ENCODE assay signal across 27 mouse cellular contexts in the genomic region with DNA sequence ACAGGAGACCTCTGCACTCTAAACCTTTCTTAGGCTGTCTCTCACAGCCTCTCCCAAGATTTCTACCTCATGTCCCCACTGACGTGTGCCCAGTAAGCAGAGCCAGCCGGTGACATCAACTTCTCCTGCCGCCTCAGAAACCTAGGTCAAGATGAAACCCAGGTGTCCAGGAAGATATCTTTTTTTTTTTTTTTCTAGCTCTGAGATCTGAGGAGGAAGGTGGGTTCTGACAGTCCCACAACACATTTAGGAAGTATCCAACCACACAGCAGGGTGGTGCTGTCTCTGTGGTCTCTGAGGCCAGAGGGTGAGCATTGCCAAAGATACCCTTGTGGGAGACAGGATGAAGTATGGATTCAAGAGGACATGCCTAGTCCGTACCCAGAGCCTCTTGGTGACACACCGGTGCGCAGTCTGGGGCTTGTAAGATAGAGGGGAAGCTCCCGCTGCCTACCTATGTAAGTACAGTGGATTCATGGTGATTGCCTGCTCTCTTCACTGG. TPM values are rescaled to one million over a fixed set of nuclear protein-coding genes. Genes with fewer than 3 reads are reported as not detected.
DNase-seq lines count a peak whose midpoint lies in the region; ATAC-seq and TF ChIP-seq lines count a peak whose summit lies in the region.
"Had no signal": no experiment of that assay in that cellular context is flagged by ENCODE, and none has a peak within 500 bp of the region (broad histone marks: within the 10 kb centered on the region; RNA-seq: fewer than 3 reads in every experiment).

No protein-coding gene starts in this region.

- TF ChIP-seq RAD21 in CH12.LX (IDR thresholded peaks at IDR 0.05; ENCODE audit: low read depth, low read length), result no peak

- no peaks in the 10 kb centered on the region for H3K36me3 ChIP-seq in heart, embryonic 12.5 days
- no peaks in the 10 kb centered on the region for H3K36me3 ChIP-seq in heart, embryonic 11.5 days (ENCODE audit: control insufficient read depth, insufficient read depth, low read length)
- no peaks in the 10 kb centered on the region for H3K36me3 ChIP-seq in CH12.LX (replicated peaks in 1 of 2; ENCODE audit: control insufficient read depth in 1 of 2, insufficient read depth in 1 of 2, low read length in 1 of 2)
- H3K36me3 ChIP-seq in midbrain, embryonic 10.5 days, result no peaks in the 10 kb centered on the region
- H3K36me3 ChIP-seq: embryonic facial prominence, embryonic 10.5 days; embryonic facial prominence, embryonic 13.5 days; forebrain, embryonic 12.5 days; forebrain, embryonic 15.5 days; hindbrain, embryonic 12.5 days; hindbrain, embryonic 15.5 days had no signal

- no peaks in the 10 kb centered on the region for H3K27me3 ChIP-seq in heart, embryonic 12.5 days (replicated peaks)
- peaks cover 7% of the 10 kb centered on the region for H3K27me3 ChIP-seq in heart, embryonic 11.5 days (ENCODE audit: control insufficient read depth, insufficient read depth, low read length)
- peaks cover 96% of the 10 kb centered on the region for H3K27me3 ChIP-seq in CH12.LX (replicated peaks)
- peaks cover 7% of the 10 kb centered on the region; the same call in 1 of the 2 replicates for H3K27me3 ChIP-seq in midbrain, embryonic 10.5 days (ENCODE audit: low read depth, poor library complexity, severe bottlenecking)
- H3K27me3 ChIP-seq: forebrain, embryonic 15.5 days; hindbrain, embryonic 12.5 days; hindbrain, embryonic 15.5 days; Patski had no signal

- no peak for DNase-seq in CH12.LX (ENCODE audit: extremely low read depth)
- no peak for DNase-seq in midbrain, embryonic 10.5 days (ENCODE audit: low spot score)
- no peak for DNase-seq in c-Kit-positive CD71-positive TER-119-positive erythroid progenitor cells, embryonic 14.5 days (ENCODE audit: low spot score)
- DNase-seq: adrenal gland, postnatal 10 days; adrenal gland, postnatal 36 days; cerebellum, adult 11 months; cerebellum, adult 2 months; cerebellum, adult 9-11 months; cerebellum, postnatal 25 days; embryo, embryonic 11 days; gastrocnemius, postnatal 36 days; heart, adult 11 months; kidney, adult 8-10 months had no signal

- TF ChIP-seq EP300 in CH12.LX (IDR thresholded peaks at IDR 0.05; ENCODE audit: low read length), result no peak

- no peaks in the 10 kb centered on the region for H3K9me3 ChIP-seq in heart, embryonic 12.5 days (replicated peaks)
- H3K9me3 ChIP-seq in heart, embryonic 11.5 days (replicated peaks; ENCODE audit: control insufficient read depth, low read length), result no peaks in the 10 kb centered on the region
- no peaks in the 10 kb centered on the region for H3K9me3 ChIP-seq in CH12.LX (replicated peaks; ENCODE audit: low read length)
- no peaks in the 10 kb centered on the region for H3K9me3 ChIP-seq in midbrain, embryonic 10.5 days (replicated peaks)
- H3K9me3 ChIP-seq: embryonic facial prominence, embryonic 10.5 days; embryonic facial prominence, embryonic 13.5 days; forebrain, embryonic 12.5 days; forebrain, embryonic 15.5 days; hindbrain, embryonic 12.5 days; hindbrain, embryonic 15.5 days had no signal

- no peak overlapping the region for H3K4me2 ChIP-seq in heart, embryonic 12.5 days
- H3K4me2 ChIP-seq in heart, embryonic 11.5 days, result no peak overlapping the region
- H3K4me2 ChIP-seq in CH12.LX (ENCODE audit: insufficient read depth, low read depth, poor library complexity, severe bottlenecking), result no peak overlapping the region
- H3K4me2 ChIP-seq: embryonic facial prominence, embryonic 13.5 days; forebrain, embryonic 12.5 days; forebrain, embryonic 15.5 days; hindbrain, embryonic 12.5 days; hindbrain, embryonic 15.5 days had no signal

- no peak for ATAC-seq in heart, embryonic 12.5 days (ENCODE audit: insufficient number of reproducible peaks, low FRiP score)
- ATAC-seq in heart, embryonic 11.5 days (replicated peaks; ENCODE audit: insufficient number of reproducible peaks, low FRiP score, low TSS enrichment), result no peak
- peak; percentile 50; the same call in 1 of the 2 replicates for ATAC-seq in granulocyte monocyte progenitor cell, adult 5-6 weeks (replicated peaks; ENCODE audit: poor library complexity, severe bottlenecking)
- ATAC-seq: CD4-positive, CD25-positive, alpha-beta regulatory T cell, adult 4 months; forebrain, embryonic 15.5 days; intestine, postnatal 0 days; Patski had no signal

- 0 out of 2 replicates have a peak overlapping the region, but pooled peaks have one; percentile 14 for H3K9ac ChIP-seq in heart, embryonic 12.5 days
- H3K9ac ChIP-seq in heart, embryonic 11.5 days (ENCODE audit: low read depth, low read length), result no peak overlapping the region
- H3K9ac ChIP-seq in CH12.LX (ENCODE audit: insufficient read depth, low read depth), result no peak overlapping the region
- H3K9ac ChIP-seq: embryonic facial prominence, embryonic 13.5 days; forebrain, embryonic 12.5 days; forebrain, embryonic 15.5 days; hindbrain, embryonic 12.5 days; hindbrain, embryonic 15.5 days had no signal

- no peak overlapping the region for H3K4me3 ChIP-seq in heart, embryonic 12.5 days
- H3K4me3 ChIP-seq in heart, embryonic 11.5 days (ENCODE audit: low read depth, low read length), result no peak overlapping the region
- no peak overlapping the region for H3K4me3 ChIP-seq in CH12.LX (replicated peaks in 1 of 3; ENCODE audit: low read depth in 2 of 3, low read length in 2 of 3, poor library complexity in 1 of 3)
- H3K4me3 ChIP-seq in midbrain, embryonic 10.5 days, result no peak overlapping the region
- H3K4me3 ChIP-seq: embryonic facial prominence, embryonic 10.5 days; embryonic facial prominence, embryonic 13.5 days; erythroblast, embryonic 14.5 days; forebrain, embryonic 12.5 days; forebrain, embryonic 15.5 days; hindbrain, embryonic 12.5 days; hindbrain, embryonic 15.5 days had no signal

- 85% methylated on average over 7 of the region's 7 CpGs for WGBS in heart, embryonic 12.5 days
- 84% methylated on average over 7 of the region's 7 CpGs for WGBS in heart, embryonic 11.5 days (ENCODE audit: insufficient replicate concordance)
- 87% methylated on average over 7 of the region's 7 CpGs for WGBS in midbrain, embryonic 10.5 days

- in situ Hi-C loops in CH12.LX (cut with MboI; ENCODE audit: low pct_ligation_motif_present, low pct_unique_long_range_greater_than_20kb, low sequenced_read_pairs), result no loop called here

- peaks cover 34% of the 10 kb centered on the region for H3K4me1 ChIP-seq in heart, embryonic 12.5 days (replicated peaks)
- H3K4me1 ChIP-seq in heart, embryonic 11.5 days (ENCODE audit: control insufficient read depth, insufficient read depth, low read length), result peaks cover 14% of the 10 kb centered on the region
- H3K4me1 ChIP-seq in CH12.LX (ENCODE audit: control insufficient read depth in 1 of 2, insufficient read depth in 2 of 2), result 0 out of 4 replicates have a peak, but pooled peaks cover 0 to 2% of the 10 kb centered on the region in 2 experiments
- no peaks in the 10 kb centered on the region for H3K4me1 ChIP-seq in midbrain, embryonic 10.5 days
- H3K4me1 ChIP-seq: embryonic facial prominence, embryonic 13.5 days; forebrain, embryonic 12.5 days; forebrain, embryonic 15.5 days; hindbrain, embryonic 12.5 days; hindbrain, embryonic 15.5 days had no signal

- dilution Hi-C loops in CH12.LX (cut with MboI; ENCODE audit: extremely low pct_ligation_motif_present, extremely low pct_unique_long_range_greater_than_20kb, low sequenced_read_pairs), result no loop called here

- TF ChIP-seq POLR2A in CH12.LX (IDR thresholded peaks at IDR 0.05; ENCODE audit: low read depth, low read length), result no peak

- no peaks in the 10 kb centered on the region for H3K79me2 ChIP-seq in CH12.LX (replicated peaks; ENCODE audit: control insufficient read depth, extremely low read depth, insufficient read depth, poor library complexity, severe bottlenecking)

- no peak overlapping the region for H3K27ac ChIP-seq in heart, embryonic 12.5 days (ENCODE audit: poor library complexity, severe bottlenecking)
- no peak overlapping the region for H3K27ac ChIP-seq in heart, embryonic 11.5 days (ENCODE audit: low read depth, low read length)
- H3K27ac ChIP-seq in CH12.LX (ENCODE audit: insufficient read depth, low read depth), result no peak overlapping the region
- no peak overlapping the region for H3K27ac ChIP-seq in midbrain, embryonic 10.5 days (replicated peaks)
- H3K27ac ChIP-seq: embryonic facial prominence, embryonic 10.5 days; embryonic facial prominence, embryonic 13.5 days; forebrain, embryonic 12.5 days; forebrain, embryonic 15.5 days; hindbrain, embryonic 12.5 days; hindbrain, embryonic 15.5 days had no signal

- TF ChIP-seq CTCF in CH12.LX (conservative IDR thresholded peaks at IDR 0.05 in 1 of 2, IDR thresholded peaks at IDR 0.05 in 1 of 2; ENCODE audit: low read depth in 2 of 2, low read length in 2 of 2), result no peak

RNA-seq across cellular contexts. Expression of gene Foxl1, which starts 29.3 kb away (rescaled TPM):
- polyA plus RNA-seq in heart, embryonic 12.5 days (2016; fragmentation: Nextera tagmentation; extraction: Ambion mirVana), result 0.78 and 1.2 TPM in 2 replicates
- polyA plus RNA-seq in heart, embryonic 11.5 days (2014; fragmentation: Nextera tagmentation; extraction: Ambion mirVana), result 0.69 and 1.2 TPM in 2 replicates
- total RNA-seq in CH12.LX (2012; rRNA removed) (0.04 TPM in 1 of 2 replicates, not detected in the other), CH12.LX (2014; rRNA removed) (not detected in 2 replicates)
- not detected in 2 replicates for polyA plus RNA-seq in CH12.LX (2012; ENCODE audit: insufficient read length, low read depth)
- total RNA-seq in granulocyte monocyte progenitor cell, adult 5-6 weeks (2014; fragmentation: Nextera tagmentation), result not detected in 2 replicates
- total RNA-seq in granulocyte monocyte progenitor cell, adult 5-6 weeks (2017), result not detected in 2 replicates
- polyA plus RNA-seq in midbrain, embryonic 10.5 days (2016; fragmentation: Nextera tagmentation; extraction: Ambion mirVana), result 1.1 TPM in 2 replicates
- total RNA-seq: gastrocnemius, postnatal 36 days; hematopoietic stem cell, adult 5-6 weeks had no signal
- polyA plus RNA-seq: CD4-positive, CD25-positive, alpha-beta regulatory T cell, adult 4 months; cerebellum, adult 2 months; erythroblast, embryonic 14.5 days had no signal

RNA-seq across cellular contexts. Expression of gene Foxc2, which starts 41.1 kb away (rescaled TPM):
- polyA plus RNA-seq in heart, embryonic 12.5 days (2016; fragmentation: Nextera tagmentation; extraction: Ambion mirVana), result 20.7 and 20.8 TPM in 2 replicates
- polyA plus RNA-seq in heart, embryonic 11.5 days (2014; fragmentation: Nextera tagmentation; extraction: Ambion mirVana), result 12.7 and 14.1 TPM in 2 replicates
- total RNA-seq in CH12.LX (2012; rRNA removed) (not detected in 2 replicates), CH12.LX (2014; rRNA removed) (not detected in 2 replicates)
- not detected in 2 replicates for polyA plus RNA-seq in CH12.LX (2012; ENCODE audit: insufficient read length, low read depth)
- total RNA-seq in granulocyte monocyte progenitor cell, adult 5-6 weeks (2014; fragmentation: Nextera tagmentation), result not detected in 2 replicates
- not detected in 2 replicates for total RNA-seq in granulocyte monocyte progenitor cell, adult 5-6 weeks (2017)
- 5.1 and 6.1 TPM in 2 replicates for polyA plus RNA-seq in midbrain, embryonic 10.5 days (2016; fragmentation: Nextera tagmentation; extraction: Ambion mirVana)
- total RNA-seq: hematopoietic stem cell, adult 5-6 weeks had no signal
- polyA plus RNA-seq: CD4-positive, CD25-positive, alpha-beta regulatory T cell, adult 4 months; erythroblast, embryonic 14.5 days had no signal

RNA-seq across cellular contexts. Expression of gene Mthfsd, which starts 48.8 kb away (rescaled TPM):
- 45.2 and 45.8 TPM in 2 replicates for polyA plus RNA-seq in heart, embryonic 12.5 days (2016; fragmentation: Nextera tagmentation; extraction: Ambion mirVana)
- 45.1 and 46.2 TPM in 2 replicates for polyA plus RNA-seq in heart, embryonic 11.5 days (2014; fragmentation: Nextera tagmentation; extraction: Ambion mirVana)
- total RNA-seq in CH12.LX (2012; rRNA removed) (34.7 and 36.4 TPM in 2 replicates), CH12.LX (2014; rRNA removed) (30.1 and 30.7 TPM in 2 replicates)
- polyA plus RNA-seq in CH12.LX (2012; ENCODE audit: insufficient read length, low read depth), result 23.1 and 27.1 TPM in 2 replicates
- 38.9 and 45.1 TPM in 2 replicates for total RNA-seq in granulocyte monocyte progenitor cell, adult 5-6 weeks (2014; fragmentation: Nextera tagmentation)
- total RNA-seq in granulocyte monocyte progenitor cell, adult 5-6 weeks (2017), result 14.9 and 16.4 TPM in 2 replicates
- polyA plus RNA-seq in midbrain, embryonic 10.5 days (2016; fragmentation: Nextera tagmentation; extraction: Ambion mirVana), result 66.3 and 66.8 TPM in 2 replicates
